Mouse (Mus musculus) mammary gland, adult 2 months (tissue): Measurements from ENCODE around the gene Cts8. TPM values are rescaled to one million over a fixed set of nuclear protein-coding genes. Genes with fewer than 3 reads are reported as not detected.

Experiments
- polyA plus RNA-seq: library from polyadenylated mRNA; depleted of rRNA; stranded (reverse); fragments of >200 nt; gene quantifications from 2 replicates; pipeline ENCODE4 v1.2.3, GENCODE M21; 2012; ENCODE audit warnings: low replicate concordance; rRNA removed

Cts8 gene
- polyA plus RNA-seq = not detected in 2 replicates

GRCm38 (mm10) chr13:61255258-61255657, at the start of gene Cts8:
Gene Cts8, minus strand, starts transcription at chr13:61255358.

GRCm38 (mm10) chr13:61288739-61289138, 33.6 kb upstream of the Cts8 start, which contains the start of gene Gm49398:
Gene Gm49398, minus strand, starts transcription at chr13:61288839.

GRCm38 (mm10) chr13:61203310-61203709, 51.8 kb downstream of the Cts8 start, which contains the start of gene Cts6:
Gene Cts6, minus strand, starts transcription at chr13:61203410.

Other genes starting within 250 kb of the Cts8 start
- gene Ctsj, start 249.4 kb downstream of the Cts8 start, polyA plus RNA-seq = 0.14 TPM in 1 of 2 replicates, not detected in the other
- not detected in 2 replicates for gene Ctsq, start 214.7 kb downstream of the Cts8 start, polyA plus RNA-seq
- not detected in 2 replicates for gene Ctsr, start 91.1 kb downstream of the Cts8 start, polyA plus RNA-seq
- gene Cts6, start 51.9 kb downstream of the Cts8 start, polyA plus RNA-seq = not detected in 2 replicates
- not detected in 2 replicates for gene Gm49398, start 33.5 kb upstream of the Cts8 start, polyA plus RNA-seq
- gene Cts7, start 102.8 kb upstream of the Cts8 start, polyA plus RNA-seq = not detected in 2 replicates